Mouse (Mus musculus) bone marrow, adult 2 months (tissue): ENCODE data around the gene Dnmt3b.

Experiments used
- CTCF ChIP-seq: fragments of 200-500 bp; IDR thresholded peaks from 2 replicates; pipeline ENCODE4 v1.5.1; 2011; ENCODE audit warnings: low read length, control low read depth; ENCODE audit not compliant: control insufficient read depth, insufficient read depth
- POLR2A ChIP-seq: fragments of 200-500 bp; IDR thresholded peaks from 2 replicates; pipeline ENCODE4 v1.6.1; 2011; ENCODE audit warnings: low read depth, mild to moderate bottlenecking, control low read depth, low read length, borderline replicate concordance; ENCODE audit not compliant: control insufficient read depth

- no peak for TF ChIP-seq POLR2A
- TF ChIP-seq CTCF: peak; percentile 40; the same call in 1 of the 2 replicates
Observed at GRCm38 (mm10) chr2:153710701-153711330, 61.6 kb downstream of the Dnmt3b start.
